Mouse (Mus musculus): ENCODE measurements around the gene Sae1. TPM values are rescaled to one million over a fixed set of nuclear protein-coding genes. Genes with fewer than 3 reads are reported as not detected.

Sae1 gene
- polyA plus RNA-seq, 1 experiment from 2014 or later: 240 TPM

DNA sequence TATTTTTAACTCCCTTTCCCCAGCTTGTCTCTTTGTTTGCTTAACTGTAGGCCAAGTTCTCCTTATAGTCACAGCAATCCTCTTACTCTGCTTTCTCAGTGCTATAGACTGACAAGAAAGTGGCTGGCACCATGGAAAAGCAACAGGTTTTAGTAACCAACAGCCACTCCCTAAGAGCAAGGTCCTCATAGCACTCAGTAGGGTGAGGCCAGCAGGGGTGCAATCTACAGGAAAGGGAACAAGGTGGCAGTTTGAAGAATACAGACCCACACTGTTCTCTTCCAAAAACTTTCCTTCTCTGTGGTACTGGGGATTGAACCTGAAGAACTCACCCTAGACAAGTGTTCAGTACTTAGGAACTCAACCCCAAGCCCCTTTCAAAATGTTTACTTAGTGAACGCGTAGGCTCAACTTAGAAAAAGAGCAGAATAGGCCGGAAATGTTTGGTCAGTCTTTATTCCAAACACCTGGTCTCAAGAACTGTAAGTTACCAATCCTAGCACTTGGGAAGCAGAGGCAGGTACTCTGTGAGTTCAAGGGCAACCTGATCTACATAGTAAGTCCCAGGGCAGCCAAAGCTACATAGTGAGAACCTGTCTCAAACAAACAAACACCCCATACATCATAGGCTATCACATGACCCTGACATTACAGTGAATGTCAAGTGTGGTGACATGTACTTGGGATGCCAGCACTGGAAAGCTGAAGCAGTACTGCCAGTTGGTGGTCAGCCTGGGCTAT, 31.6 kb downstream of the Sae1 start:
- H3K9ac ChIP-seq (replicated peaks; ENCODE audit: low read length): no peak overlapping the region
- H3K4me3 ChIP-seq (replicated peaks; ENCODE audit: low read depth, low read length): no peak overlapping the region
- H3K27me3 ChIP-seq (ENCODE audit: control insufficient read depth, insufficient read depth, low read length): no peaks in the 10 kb centered on the region
- H3K27ac ChIP-seq (replicated peaks; ENCODE audit: low read depth, low read length): no peak overlapping the region
- H3K4me1 ChIP-seq (ENCODE audit: control insufficient read depth, insufficient read depth, low read length): no peaks in the 10 kb centered on the region
- no peaks in the 10 kb centered on the region for H3K9me3 ChIP-seq (ENCODE audit: control insufficient read depth, low read length)
- no peak overlapping the region for H3K4me2 ChIP-seq (ENCODE audit: low read length)
- ATAC-seq (ENCODE audit: low FRiP score, low TSS enrichment): no peak
- peaks cover 63% of the 10 kb centered on the region for H3K36me3 ChIP-seq (ENCODE audit: control insufficient read depth, insufficient read depth, low read length)
- DNase-seq: no peak
- whole genome bisulfite sequencing: 97% methylated on average over 3 of the region's 3 CpGs

- WGBS: 94% methylated on average over 5 of the region's 5 CpGs
- Histone ChIP-seq H3K27me3 (ENCODE audit: control insufficient read depth, insufficient read depth, low read length) (no peaks in the 10 kb centered on the region), H3K4me1 (ENCODE audit: control insufficient read depth, insufficient read depth, low read length) (no peaks in the 10 kb centered on the region), H3K36me3 (ENCODE audit: control insufficient read depth, insufficient read depth, low read length) (peaks cover 55% of the 10 kb centered on the region), H3K4me2 (ENCODE audit: low read length) (no peak overlapping the region), H3K9me3 (ENCODE audit: control insufficient read depth, low read length) (no peaks in the 10 kb centered on the region), H3K4me3 (replicated peaks; ENCODE audit: low read depth, low read length) (no peak overlapping the region), H3K27ac (replicated peaks; ENCODE audit: low read depth, low read length) (no peak overlapping the region), H3K9ac (replicated peaks; ENCODE audit: low read length) (no peak overlapping the region)
- DNase-seq (no peak), ATAC-seq (ENCODE audit: low FRiP score, low TSS enrichment) (no peak)
Observed at GRCm38 (mm10) chr7:16349999-16350398, 37.6 kb downstream of the Sae1 start.

GRCm38 (mm10) chr7:16345297-16345696, 42.3 kb downstream of the Sae1 start:
- Histone ChIP-seq H3K4me1 (ENCODE audit: control insufficient read depth, insufficient read depth, low read length) (no peaks in the 10 kb centered on the region), H3K27ac (replicated peaks; ENCODE audit: low read depth, low read length) (no peak overlapping the region), H3K9me3 (ENCODE audit: control insufficient read depth, low read length) (no peaks in the 10 kb centered on the region), H3K4me2 (ENCODE audit: low read length) (no peak overlapping the region), H3K27me3 (ENCODE audit: control insufficient read depth, insufficient read depth, low read length) (no peaks in the 10 kb centered on the region), H3K4me3 (replicated peaks; ENCODE audit: low read depth, low read length) (no peak overlapping the region), H3K9ac (replicated peaks; ENCODE audit: low read length) (no peak overlapping the region), H3K36me3 (ENCODE audit: control insufficient read depth, insufficient read depth, low read length) (peaks cover 40% of the 10 kb centered on the region)
- DNase-seq: no peak
- no peak for ATAC-seq (ENCODE audit: low FRiP score, low TSS enrichment)
- WGBS: 87% methylated on average over 4 of the region's 4 CpGs

GRCm38 (mm10) chr7:16344598-16344997, 43.0 kb downstream of the Sae1 start:
- WGBS: 87% methylated on average over 3 of the region's 3 CpGs
- no peaks in the 10 kb centered on the region for H3K9me3 ChIP-seq (ENCODE audit: control insufficient read depth, low read length)
- ATAC-seq (ENCODE audit: low FRiP score, low TSS enrichment) (no peak), DNase-seq (no peak)
- no peak overlapping the region for H3K4me3 ChIP-seq (replicated peaks; ENCODE audit: low read depth, low read length)
- no peak overlapping the region for H3K4me2 ChIP-seq (ENCODE audit: low read length)
- no peak overlapping the region for H3K27ac ChIP-seq (replicated peaks; ENCODE audit: low read depth, low read length)
- H3K9ac ChIP-seq (replicated peaks; ENCODE audit: low read length): no peak overlapping the region
- H3K27me3 ChIP-seq (ENCODE audit: control insufficient read depth, insufficient read depth, low read length): no peaks in the 10 kb centered on the region
- H3K4me1 ChIP-seq (ENCODE audit: control insufficient read depth, insufficient read depth, low read length): no peaks in the 10 kb centered on the region
- H3K36me3 ChIP-seq (ENCODE audit: control insufficient read depth, insufficient read depth, low read length): peaks cover 34% of the 10 kb centered on the region

GRCm38 (mm10) chr7:16337733-16338132, 49.9 kb downstream of the Sae1 start:
- H3K4me2 ChIP-seq (ENCODE audit: low read length): no peak overlapping the region
- peak; percentile 35 for DNase-seq
- ATAC-seq (ENCODE audit: low FRiP score, low TSS enrichment): no peak
- WGBS: 71% methylated on average over 2 of the region's 2 CpGs
- no peak overlapping the region for H3K27ac ChIP-seq (replicated peaks; ENCODE audit: low read depth, low read length)
- H3K4me3 ChIP-seq (replicated peaks; ENCODE audit: low read depth, low read length): no peak overlapping the region
- no peak overlapping the region for H3K9ac ChIP-seq (replicated peaks; ENCODE audit: low read length)
- peaks cover 43% of the 10 kb centered on the region for H3K36me3 ChIP-seq (ENCODE audit: control insufficient read depth, insufficient read depth, low read length)
- H3K27me3 ChIP-seq (ENCODE audit: control insufficient read depth, insufficient read depth, low read length): no peaks in the 10 kb centered on the region
- no peaks in the 10 kb centered on the region for H3K9me3 ChIP-seq (ENCODE audit: control insufficient read depth, low read length)
- no peaks in the 10 kb centered on the region for H3K4me1 ChIP-seq (ENCODE audit: control insufficient read depth, insufficient read depth, low read length)

DNA sequence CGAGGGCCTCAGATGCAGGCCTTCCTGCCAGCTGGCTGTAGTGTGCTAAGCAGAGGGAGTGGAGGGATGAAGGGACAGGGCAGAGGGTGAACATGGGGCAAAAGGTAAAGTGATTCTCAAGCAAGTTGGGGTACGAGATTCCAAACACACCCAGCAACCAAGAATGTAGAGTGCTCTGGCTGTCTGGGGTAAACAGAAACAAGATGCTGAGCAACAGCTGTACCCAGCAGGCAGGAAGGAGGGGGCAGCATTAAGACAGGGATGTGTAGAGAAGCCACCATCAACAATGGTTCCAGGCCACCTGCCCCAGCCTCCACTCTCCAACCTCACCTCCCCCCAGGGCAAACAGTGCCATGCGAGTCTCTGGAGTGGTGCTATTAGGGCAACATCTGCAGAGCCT, 58.5 kb downstream of the Sae1 start:
- Histone ChIP-seq H3K36me3 (ENCODE audit: control insufficient read depth, insufficient read depth, low read length) (peaks cover 64% of the 10 kb centered on the region), H3K27me3 (ENCODE audit: control insufficient read depth, insufficient read depth, low read length) (no peaks in the 10 kb centered on the region), H3K27ac (replicated peaks; ENCODE audit: low read depth, low read length) (no peak overlapping the region), H3K9me3 (ENCODE audit: control insufficient read depth, low read length) (no peaks in the 10 kb centered on the region), H3K4me3 (replicated peaks; ENCODE audit: low read depth, low read length) (no peak overlapping the region), H3K9ac (replicated peaks; ENCODE audit: low read length) (no peak overlapping the region), H3K4me2 (ENCODE audit: low read length) (no peak overlapping the region), H3K4me1 (ENCODE audit: control insufficient read depth, insufficient read depth, low read length) (no peaks in the 10 kb centered on the region)
- WGBS: 97% methylated on average over 3 of the region's 3 CpGs
- no peak for ATAC-seq (ENCODE audit: low FRiP score, low TSS enrichment)
- DNase-seq: no peak

DNA sequence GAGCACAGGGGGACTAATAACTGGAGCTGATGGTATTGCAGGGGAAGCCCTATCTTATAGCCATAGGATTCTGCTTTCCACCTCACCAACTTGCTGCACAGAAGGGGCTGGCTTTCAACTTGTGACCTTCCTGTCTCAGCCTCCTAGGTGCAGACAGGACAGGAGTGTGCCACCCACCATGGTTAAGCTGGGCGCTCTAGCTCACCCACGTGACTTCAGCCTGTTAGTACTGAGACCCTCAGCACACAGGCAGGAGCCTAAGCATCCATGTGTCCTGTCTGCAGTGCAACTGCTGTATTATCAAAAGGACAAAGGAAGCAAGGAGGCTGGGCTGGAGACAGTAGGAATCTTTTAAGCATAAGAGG, 61.0 kb downstream of the Sae1 start:
- H3K4me2 ChIP-seq (ENCODE audit: low read length): no peak overlapping the region
- peaks cover 45% of the 10 kb centered on the region for H3K36me3 ChIP-seq (ENCODE audit: control insufficient read depth, insufficient read depth, low read length)
- H3K27ac ChIP-seq (replicated peaks; ENCODE audit: low read depth, low read length): no peak overlapping the region
- H3K9me3 ChIP-seq (ENCODE audit: control insufficient read depth, low read length): no peaks in the 10 kb centered on the region
- H3K9ac ChIP-seq (replicated peaks; ENCODE audit: low read length): no peak overlapping the region
- no peak overlapping the region for H3K4me3 ChIP-seq (replicated peaks; ENCODE audit: low read depth, low read length)
- ATAC-seq (ENCODE audit: low FRiP score, low TSS enrichment) (no peak), DNase-seq (no peak)
- H3K4me1 ChIP-seq (ENCODE audit: control insufficient read depth, insufficient read depth, low read length): no peaks in the 10 kb centered on the region
- H3K27me3 ChIP-seq (ENCODE audit: control insufficient read depth, insufficient read depth, low read length): no peaks in the 10 kb centered on the region
- WGBS: 97% methylated on average over 2 of the region's 2 CpGs

- no peaks in the 10 kb centered on the region for H3K4me1 ChIP-seq (ENCODE audit: control insufficient read depth, insufficient read depth, low read length)
- H3K9ac ChIP-seq (replicated peaks; ENCODE audit: low read length): no peak overlapping the region
- H3K4me3 ChIP-seq (replicated peaks; ENCODE audit: low read depth, low read length): no peak overlapping the region
- no peaks in the 10 kb centered on the region for H3K9me3 ChIP-seq (ENCODE audit: control insufficient read depth, low read length)
- no peak overlapping the region for H3K27ac ChIP-seq (replicated peaks; ENCODE audit: low read depth, low read length)
- WGBS: 37% methylated on average over 8 of the region's 8 CpGs
- H3K27me3 ChIP-seq (ENCODE audit: control insufficient read depth, insufficient read depth, low read length): no peaks in the 10 kb centered on the region
- H3K36me3 ChIP-seq (ENCODE audit: control insufficient read depth, insufficient read depth, low read length): peaks cover 45% of the 10 kb centered on the region
- no peak overlapping the region for H3K4me2 ChIP-seq (ENCODE audit: low read length)
- peak; percentile 85 for DNase-seq
- peak; percentile 40; the same call in 1 of the 2 replicates for ATAC-seq (ENCODE audit: low FRiP score, low TSS enrichment)
Observed at GRCm38 (mm10) chr7:16325920-16326606, 61.5 kb downstream of the Sae1 start.

GRCm38 (mm10) chr7:16324661-16325060, 62.9 kb downstream of the Sae1 start:
- H3K27ac ChIP-seq (replicated peaks; ENCODE audit: low read depth, low read length): no peak overlapping the region
- no peak overlapping the region for H3K4me3 ChIP-seq (replicated peaks; ENCODE audit: low read depth, low read length)
- H3K9me3 ChIP-seq (ENCODE audit: control insufficient read depth, low read length): no peaks in the 10 kb centered on the region
- no peak for DNase-seq
- no peak overlapping the region for H3K4me2 ChIP-seq (ENCODE audit: low read length)
- peaks cover 34% of the 10 kb centered on the region for H3K36me3 ChIP-seq (ENCODE audit: control insufficient read depth, insufficient read depth, low read length)
- no peaks in the 10 kb centered on the region for H3K4me1 ChIP-seq (ENCODE audit: control insufficient read depth, insufficient read depth, low read length)
- H3K9ac ChIP-seq (replicated peaks; ENCODE audit: low read length): no peak overlapping the region
- H3K27me3 ChIP-seq (ENCODE audit: control insufficient read depth, insufficient read depth, low read length): no peaks in the 10 kb centered on the region
- 95% methylated on average over 7 of the region's 7 CpGs for WGBS
- no peak for ATAC-seq (ENCODE audit: low FRiP score, low TSS enrichment)
